In genomic region chr17:3453946-3454345, GRCm38 (mm10) we compare ENCODE assay signal across 14 mouse cellular contexts.
DNase-seq lines count a peak whose midpoint lies in the region; ATAC-seq and TF ChIP-seq lines count a peak whose summit lies in the region.
"Had no signal": no experiment of that assay in that cellular context is flagged by ENCODE, and none has a peak within 500 bp of the region (broad histone marks: within the 10 kb centered on the region; RNA-seq: fewer than 3 reads in every experiment).

No protein-coding gene starts in this region.

- WGBS in liver, embryonic 16.5 days (ENCODE audit: insufficient replicate concordance): 18% methylated on average over 10 of the region's 10 CpGs
- WGBS in liver, embryonic 12.5 days (ENCODE audit: insufficient replicate concordance): 20% methylated on average over 10 of the region's 10 CpGs
- WGBS in lung, adult 2 months: 34% methylated on average over 10 of the region's 10 CpGs
- WGBS in forebrain, embryonic 14.5 days: 52% methylated on average over 10 of the region's 10 CpGs

- H3K9me3 ChIP-seq in liver, embryonic 16.5 days (replicated peaks; ENCODE audit: control insufficient read depth, low read length): no peaks in the 10 kb centered on the region
- no peaks in the 10 kb centered on the region for H3K9me3 ChIP-seq in liver, embryonic 12.5 days (replicated peaks)
- H3K9me3 ChIP-seq in forebrain, embryonic 14.5 days (replicated peaks; ENCODE audit: control insufficient read depth, low read length): no peaks in the 10 kb centered on the region

- peak; percentile 10 to 27 for DNase-seq in adrenal gland, postnatal 36 days
- DNase-seq in adrenal gland, adult 18-20 months (ENCODE audit: low spot score in 2 of 2): no peak
- no peak for DNase-seq in lung, adult 2 months
- DNase-seq in forebrain, embryonic 14.5 days (ENCODE audit: low spot score): no peak
- DNase-seq: cerebellum, adult 9-11 months; lung, adult 18-20 months; thymus, postnatal 25 days had no signal

- H3K27me3 ChIP-seq in liver, embryonic 16.5 days (ENCODE audit: control insufficient read depth, insufficient read depth, low read depth, low read length): no peaks in the 10 kb centered on the region
- no peaks in the 10 kb centered on the region for H3K27me3 ChIP-seq in liver, embryonic 12.5 days (replicated peaks)
- no peaks in the 10 kb centered on the region for H3K27me3 ChIP-seq in forebrain, embryonic 14.5 days (replicated peaks; ENCODE audit: control insufficient read depth, insufficient read depth, low read length)
- H3K27me3 ChIP-seq: Patski had no signal

- peak overlapping the region; percentile 15; the same call in 1 of the 2 replicates for H3K27ac ChIP-seq in liver, embryonic 16.5 days (ENCODE audit: low read length)
- no peak overlapping the region for H3K27ac ChIP-seq in liver, embryonic 12.5 days
- H3K27ac ChIP-seq in forebrain, embryonic 14.5 days (ENCODE audit: low read depth, low read length): no peak overlapping the region
- H3K27ac ChIP-seq: forebrain, embryonic 10.5 days; macrophage had no signal

- TF ChIP-seq CTCF in lung, adult 2 months (IDR thresholded peaks at IDR 0.05; ENCODE audit: insufficient read depth, low read length): no peak

- H3K4me3 ChIP-seq in liver, embryonic 16.5 days (ENCODE audit: low read depth, low read length): no peak overlapping the region
- H3K4me3 ChIP-seq in liver, embryonic 12.5 days: no peak overlapping the region
- no peak overlapping the region for H3K4me3 ChIP-seq in lung, adult 2 months (replicated peaks; ENCODE audit: extremely low read depth, low read depth, low read length)
- no peak overlapping the region for H3K4me3 ChIP-seq in forebrain, embryonic 14.5 days (ENCODE audit: low read depth, low read length)
- H3K4me3 ChIP-seq: forebrain, embryonic 10.5 days had no signal

- no peak overlapping the region for H3K4me2 ChIP-seq in liver, embryonic 16.5 days (ENCODE audit: low read depth, low read length)
- H3K4me2 ChIP-seq in liver, embryonic 12.5 days: no peak overlapping the region
- no peak overlapping the region for H3K4me2 ChIP-seq in forebrain, embryonic 14.5 days (ENCODE audit: low read length)

- TF ChIP-seq POLR2A in lung, adult 2 months (IDR thresholded peaks at IDR 0.05; ENCODE audit: borderline replicate concordance, extremely low read depth, low read depth, low read length): no peak

- no peaks in the 10 kb centered on the region for H3K4me1 ChIP-seq in liver, embryonic 16.5 days (ENCODE audit: control insufficient read depth, low read depth, low read length)
- no peaks in the 10 kb centered on the region for H3K4me1 ChIP-seq in liver, embryonic 12.5 days
- H3K4me1 ChIP-seq in lung, adult 2 months (ENCODE audit: control insufficient read depth, insufficient read depth, low read length): no peaks in the 10 kb centered on the region; the same call in 1 of the 2 replicates
- no peaks in the 10 kb centered on the region for H3K4me1 ChIP-seq in forebrain, embryonic 14.5 days (ENCODE audit: control insufficient read depth, insufficient read depth, low read length)

- no peak overlapping the region for H3K9ac ChIP-seq in liver, embryonic 16.5 days (ENCODE audit: low read depth, low read length)
- H3K9ac ChIP-seq in liver, embryonic 12.5 days: no peak overlapping the region
- H3K9ac ChIP-seq in forebrain, embryonic 14.5 days (ENCODE audit: low read length): no peak overlapping the region

- H3K36me3 ChIP-seq in liver, embryonic 16.5 days (ENCODE audit: control insufficient read depth, insufficient read depth): no peaks in the 10 kb centered on the region
- H3K36me3 ChIP-seq in liver, embryonic 12.5 days: no peaks in the 10 kb centered on the region
- H3K36me3 ChIP-seq in forebrain, embryonic 14.5 days (ENCODE audit: control insufficient read depth, insufficient read depth, low read length): peaks cover 7% of the 10 kb centered on the region; the same call in 1 of the 2 replicates
- H3K36me3 ChIP-seq: forebrain, embryonic 10.5 days had no signal

- ATAC-seq in liver, embryonic 16.5 days (ENCODE audit: low read depth): no peak
- no peak for ATAC-seq in liver, embryonic 12.5 days
- ATAC-seq in common myeloid progenitor, adult 5-6 weeks (replicated peaks; ENCODE audit: low read depth, poor library complexity, severe bottlenecking): peak; percentile 51
- ATAC-seq in monocyte, adult 5-6 weeks (replicated peaks; ENCODE audit: insufficient number of reproducible peaks, low FRiP score, low TSS enrichment, poor library complexity, severe bottlenecking): peak; percentile 49
- no peak for ATAC-seq in forebrain, embryonic 14.5 days
- ATAC-seq: Patski had no signal

Comparison
In these comparisons a context has a peak if more than half of its experiments do, and no peak if none do; other contexts are left out.
1. DNase-seq: peak in adrenal gland, postnatal 36 days (2 of 2); none in adrenal gland, adult 18-20 months (0 of 2), lung, adult 2 months (single experiment) and forebrain, embryonic 14.5 days (single experiment).
2. ATAC-seq: peak in common myeloid progenitor, adult 5-6 weeks (single experiment) and monocyte, adult 5-6 weeks (single experiment); none in liver, embryonic 16.5 days (single experiment), liver, embryonic 12.5 days (single experiment) and forebrain, embryonic 14.5 days (single experiment).